Mouse (Mus musculus) c-Kit-positive CD71-negative TER-119-negative erythroid progenitor cells, embryonic 14.5 days (primary cell): Measurements from ENCODE around the gene Hoxc10.

Experiments
- DNase-seq: peaks from one replicate; pipeline ENCODE4 v3.0.0-alpha.2; 2013; ENCODE audit warnings: low read depth

Gene Hoxc10

DNA sequence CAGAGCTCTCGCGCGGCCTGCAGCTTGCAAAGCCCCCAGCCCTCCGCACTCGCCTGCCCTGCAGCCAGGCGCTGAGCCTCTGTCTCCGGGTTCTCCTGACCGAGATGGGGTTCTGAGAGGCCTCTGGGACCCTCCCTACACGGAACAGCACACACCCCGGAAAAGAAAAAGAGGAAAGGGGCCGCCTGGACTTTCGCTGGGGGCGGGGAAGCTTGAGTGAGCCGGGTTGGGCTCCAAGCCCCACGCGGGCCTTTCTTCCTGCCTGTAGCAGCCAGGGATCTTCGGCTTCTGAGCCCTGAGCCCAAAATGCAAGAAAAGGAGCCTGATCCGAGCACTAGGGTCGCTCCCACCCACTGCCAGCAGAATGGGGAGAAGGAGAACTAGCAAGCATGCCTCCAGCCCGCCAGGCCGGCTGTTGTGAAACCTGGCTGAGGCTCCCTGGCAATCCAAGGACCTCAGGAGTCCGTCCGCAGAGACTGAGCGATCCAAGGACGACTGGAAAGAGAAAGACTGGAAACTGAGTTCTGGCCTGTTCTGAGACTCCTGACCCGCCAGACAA is 45.4 kb downstream of the Hoxc10 start:
- no peak for DNase-seq

DNA sequence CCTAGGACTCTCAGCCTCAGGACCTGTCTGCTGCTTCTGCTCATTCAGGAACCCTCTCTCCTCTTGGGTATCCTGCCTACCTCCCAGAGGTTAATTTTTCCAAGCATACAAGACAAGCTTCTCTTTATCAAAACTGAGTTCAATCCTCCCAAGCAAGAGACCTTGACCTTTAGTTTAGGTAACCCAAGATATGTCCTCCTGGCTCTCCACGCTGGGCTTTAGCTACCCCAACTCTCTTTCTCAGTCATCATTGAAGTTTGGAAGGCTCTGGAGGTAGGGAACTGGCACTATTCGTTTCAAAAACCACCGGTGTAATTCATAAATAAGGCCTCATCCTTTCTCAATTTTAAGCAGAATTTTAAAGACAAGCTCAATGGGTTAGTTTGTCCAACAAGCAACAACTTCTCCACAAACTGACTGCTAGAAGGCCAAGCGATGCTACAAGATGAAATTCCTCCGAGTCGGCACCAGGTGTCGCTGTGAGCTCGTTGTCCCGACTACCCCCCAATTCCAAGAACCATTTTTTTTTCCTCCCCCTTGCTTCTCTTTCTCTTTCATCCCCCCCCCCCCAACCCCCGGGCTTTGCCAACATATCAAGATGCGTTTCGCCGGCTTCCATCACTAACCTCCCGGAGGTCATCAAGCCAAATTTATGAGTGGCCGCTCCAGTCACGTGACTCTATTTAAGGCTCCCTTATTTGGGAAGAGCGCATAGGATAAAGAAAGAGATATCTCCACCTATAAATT is 46.8 kb downstream of the Hoxc10 start:
- no peak for DNase-seq

- no peak for DNase-seq
Observed at GRCm38 (mm10) chr15:103014166-103015008, 47.8 kb downstream of the Hoxc10 start.

DNA sequence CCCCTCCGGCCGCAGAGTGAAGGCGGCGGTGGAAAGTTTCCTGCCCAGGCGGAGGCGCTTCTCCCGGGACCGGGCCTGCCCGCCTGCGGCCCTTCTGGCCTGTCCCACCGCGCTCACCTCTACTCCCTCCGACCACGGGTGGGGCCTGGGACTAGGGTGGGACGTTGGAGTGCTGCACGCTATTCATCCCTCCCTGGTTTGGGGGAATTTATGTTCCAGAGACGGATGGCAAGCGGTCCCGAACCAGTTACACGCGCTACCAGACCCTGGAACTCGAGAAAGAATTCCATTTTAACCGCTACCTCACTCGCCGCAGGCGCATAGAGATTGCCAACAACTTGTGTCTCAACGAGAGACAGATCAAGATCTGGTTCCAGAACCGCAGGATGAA is 48.4 kb downstream of the Hoxc10 start:
- no peak for DNase-seq

DNA sequence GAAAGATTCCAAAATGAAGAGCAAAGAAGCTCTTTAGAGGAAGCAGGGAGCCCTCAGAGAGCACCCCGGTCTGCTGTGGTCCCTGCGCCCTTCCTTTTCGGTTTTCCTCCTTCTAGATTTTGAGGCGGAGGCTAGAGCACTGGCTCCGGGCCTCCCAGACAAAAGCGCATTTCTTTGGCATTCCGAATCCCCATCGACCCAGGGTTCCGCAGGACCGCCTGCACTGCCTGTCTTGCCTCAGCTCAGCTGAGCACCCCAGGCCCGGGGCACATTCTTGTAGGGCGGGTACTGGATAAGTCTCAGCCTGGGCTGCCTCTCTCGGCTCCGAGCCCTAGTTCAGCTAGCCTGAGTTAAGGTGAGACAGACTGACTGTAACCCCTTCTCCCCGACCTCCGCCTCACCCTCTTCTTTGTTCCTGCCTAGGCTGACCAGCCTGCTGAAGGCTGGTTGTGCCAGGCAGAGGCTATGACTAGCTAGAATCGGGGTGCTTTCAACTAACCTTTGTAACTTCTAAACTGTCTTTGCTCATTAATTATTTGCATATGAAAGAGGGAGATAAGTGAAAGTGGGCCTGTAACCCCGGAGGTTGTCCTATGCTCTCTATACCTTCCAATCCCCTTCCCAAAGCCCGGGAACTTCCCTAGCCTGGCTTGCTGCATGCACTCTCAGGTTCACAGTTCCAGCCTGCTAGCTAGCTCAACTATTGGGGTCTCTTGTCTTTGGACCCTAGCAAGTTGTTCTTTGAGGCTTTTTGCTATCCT is 49.0 kb downstream of the Hoxc10 start:
- DNase-seq = no peak

DNA sequence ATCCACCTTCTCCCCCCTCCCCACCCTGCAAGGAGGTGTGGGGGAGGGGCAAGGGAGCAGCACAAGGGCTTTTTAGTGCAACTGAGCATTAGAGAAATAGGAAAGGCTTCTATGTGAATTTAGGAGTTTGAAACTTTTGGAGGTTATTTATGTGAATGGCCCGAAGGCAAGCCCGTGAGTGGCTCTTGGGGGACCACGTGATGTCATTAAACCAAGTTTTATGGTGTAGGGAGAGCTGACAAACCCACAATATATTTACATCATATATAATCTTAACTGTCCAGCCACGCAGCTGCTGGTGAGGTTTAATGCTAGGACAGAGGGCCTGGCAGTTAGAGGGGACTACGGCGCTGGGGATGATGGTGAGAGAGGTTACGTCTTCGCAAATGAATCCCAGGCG is 52.0 kb downstream of the Hoxc10 start, which contains the start of gene Hoxc4:
Hoxc4 (plus strand) TSS at position 299 of the 400 bp plus-strand sequence.
- no peak for DNase-seq

- DNase-seq = no peak
Observed at GRCm38 (mm10) chr15:103020899-103021418, 54.4 kb downstream of the Hoxc10 start.
